Mouse (Mus musculus): ENCODE measurements at regions not wholly inside any gene's neighbourhood (a gene's known extent, or its start where the extent isn't known, plus 50 kb on each side); places are given as distances from the start of the nearest gene placed in this dataset.
A peak's percentile ranks its signal among the peaks of the same experiment; 100 is the strongest.
"Not testable (repeated sequence)": the region's sequence is repeated elsewhere in the genome, so short reads cannot be mapped to it uniquely, and the experiment has no call there.

DNA sequence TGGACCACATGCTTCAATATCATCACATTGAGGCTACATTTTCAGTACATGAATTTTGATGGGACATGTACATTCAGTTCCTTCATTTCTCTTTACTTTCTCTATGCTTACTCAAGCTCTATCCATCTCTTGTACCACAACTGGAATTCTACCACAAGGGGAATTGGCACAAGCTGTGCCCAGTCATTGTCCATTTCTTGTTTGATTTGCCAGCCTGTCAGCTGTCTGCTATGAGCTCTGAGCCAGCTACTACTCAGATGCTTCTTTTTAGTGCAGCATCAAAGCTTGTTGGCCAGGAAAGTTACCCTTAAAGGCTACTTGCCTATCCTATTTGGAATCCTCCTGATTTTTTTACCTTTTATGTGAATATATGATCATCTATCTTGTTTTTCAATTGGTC lies 410.9 kb upstream of the Agtr1b start:
- H3K27ac ChIP-seq: no peak overlapping the region
- H3K36me3 ChIP-seq (replicated peaks): no peaks in the 10 kb centered on the region
- no peaks in the 10 kb centered on the region for H3K9me3 ChIP-seq
- no peak overlapping the region for H3K4me3 ChIP-seq
- H3K27me3 ChIP-seq (replicated peaks): no peaks in the 10 kb centered on the region
- peaks cover 6% of the 10 kb centered on the region; the same call in 1 of the 2 replicates for H3K4me1 ChIP-seq
- H3K4me2 ChIP-seq: no peak overlapping the region
- no peak for ATAC-seq (replicated peaks)
- no peak overlapping the region for H3K9ac ChIP-seq

DNA sequence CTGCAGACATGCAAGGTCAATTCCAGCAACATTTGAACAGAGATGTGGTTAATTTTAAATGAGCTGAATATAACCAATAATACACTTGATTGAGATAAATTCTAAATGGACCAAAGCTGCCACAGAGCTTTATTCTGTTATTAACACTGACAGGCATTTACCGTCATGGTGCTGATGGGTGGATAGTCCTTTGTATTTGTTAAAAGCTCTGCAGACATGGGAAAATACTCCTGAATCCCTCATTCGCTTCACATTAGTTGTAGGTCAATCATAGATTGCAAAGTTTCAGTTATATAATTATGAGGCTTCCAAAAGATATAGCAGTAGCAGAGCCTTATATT lies 410.0 kb upstream of the Agtr1b start:
- Histone ChIP-seq H3K9me3 (no peaks in the 10 kb centered on the region), H3K9ac (no peak overlapping the region), H3K4me2 (no peak overlapping the region), H3K36me3 (replicated peaks) (no peaks in the 10 kb centered on the region), H3K27me3 (replicated peaks) (no peaks in the 10 kb centered on the region), H3K4me1 (peaks cover 6% of the 10 kb centered on the region; the same call in 1 of the 2 replicates), H3K4me3 (no peak overlapping the region), H3K27ac (no peak overlapping the region)
- 26% methylated on average over 2 of the region's 2 CpGs for WGBS
- ATAC-seq (replicated peaks): peak; percentile 73; the same call in 1 of the 2 replicates

DNA sequence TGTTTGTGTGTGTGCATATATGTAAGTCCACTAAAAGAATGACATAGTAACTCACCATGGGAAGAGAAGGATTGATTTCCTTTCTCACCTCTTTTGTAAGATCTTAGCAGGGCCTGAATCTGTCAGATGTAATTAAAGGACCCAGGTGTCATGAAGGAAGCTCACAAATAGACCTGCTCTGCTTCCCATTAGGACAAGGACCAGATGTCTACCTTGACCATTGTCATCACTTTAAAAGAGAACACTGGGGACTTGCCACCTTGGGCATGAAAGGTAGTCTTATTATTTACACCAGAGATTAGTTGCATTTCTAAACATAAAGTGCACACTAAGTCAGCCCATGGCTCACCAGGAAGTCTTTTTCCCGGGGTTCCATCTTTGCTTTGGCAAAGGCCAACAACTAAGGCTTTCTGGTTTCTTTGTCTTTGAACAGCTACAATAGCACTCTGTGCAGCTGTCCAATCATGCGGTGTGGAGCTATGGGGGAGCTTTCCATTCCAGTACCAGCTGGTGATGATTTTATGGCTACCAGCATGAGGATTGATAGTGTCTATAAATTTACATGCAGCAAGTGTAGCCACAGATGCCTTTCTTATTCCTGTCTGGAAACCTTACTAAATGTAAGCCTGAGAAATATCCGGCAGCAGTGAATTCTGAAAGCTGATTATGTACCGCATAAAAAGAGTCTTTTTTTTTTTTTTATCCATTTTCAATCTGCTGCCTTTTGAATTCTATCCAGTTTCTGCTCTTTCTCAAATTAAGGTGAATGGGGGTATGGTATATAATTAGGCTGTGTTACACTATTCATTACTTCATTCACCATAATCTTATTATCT lies 409.4 kb upstream of the Agtr1b start:
- Histone ChIP-seq H3K36me3 (replicated peaks) (no peaks in the 10 kb centered on the region), H3K9ac (no peak overlapping the region), H3K4me1 (peaks cover 6% of the 10 kb centered on the region; the same call in 1 of the 2 replicates), H3K4me3 (no peak overlapping the region), H3K27ac (peak overlapping the region; percentile 68), H3K4me2 (no peak overlapping the region), H3K27me3 (replicated peaks) (no peaks in the 10 kb centered on the region), H3K9me3 (no peaks in the 10 kb centered on the region)
- peak; percentile 91 for ATAC-seq (replicated peaks)
- 15% methylated on average over 4 of the region's 4 CpGs for WGBS

DNA sequence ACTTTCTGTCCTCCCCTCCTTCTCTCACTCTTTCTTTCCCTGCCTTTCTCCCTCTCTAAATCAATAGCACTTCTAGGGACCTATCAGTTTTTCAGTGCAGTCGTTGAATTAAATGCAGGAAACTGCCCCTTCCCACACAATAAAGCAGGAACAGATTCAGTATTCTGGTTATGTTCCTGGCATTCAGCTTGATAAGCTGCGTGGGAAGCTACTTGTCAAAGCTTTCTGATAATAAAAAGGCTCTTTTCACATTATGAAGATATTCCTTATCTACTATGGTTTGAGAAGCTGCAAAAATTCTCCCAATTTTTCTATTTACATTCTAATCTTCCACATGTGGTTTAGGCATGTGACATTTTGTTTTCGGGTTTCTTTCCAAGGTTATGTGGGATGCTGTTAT lies 367.3 kb upstream of the Agtr1b start:
- no peak overlapping the region for H3K4me3 ChIP-seq
- H3K27me3 ChIP-seq (replicated peaks): no peaks in the 10 kb centered on the region
- H3K36me3 ChIP-seq (replicated peaks): no peaks in the 10 kb centered on the region
- H3K4me2 ChIP-seq: no peak overlapping the region
- 61% methylated on average over 3 of the region's 3 CpGs for WGBS
- H3K4me1 ChIP-seq: no peaks in the 10 kb centered on the region
- no peak overlapping the region for H3K27ac ChIP-seq
- no peak overlapping the region for H3K9ac ChIP-seq
- no peaks in the 10 kb centered on the region for H3K9me3 ChIP-seq
- no peak for ATAC-seq (replicated peaks)

DNA sequence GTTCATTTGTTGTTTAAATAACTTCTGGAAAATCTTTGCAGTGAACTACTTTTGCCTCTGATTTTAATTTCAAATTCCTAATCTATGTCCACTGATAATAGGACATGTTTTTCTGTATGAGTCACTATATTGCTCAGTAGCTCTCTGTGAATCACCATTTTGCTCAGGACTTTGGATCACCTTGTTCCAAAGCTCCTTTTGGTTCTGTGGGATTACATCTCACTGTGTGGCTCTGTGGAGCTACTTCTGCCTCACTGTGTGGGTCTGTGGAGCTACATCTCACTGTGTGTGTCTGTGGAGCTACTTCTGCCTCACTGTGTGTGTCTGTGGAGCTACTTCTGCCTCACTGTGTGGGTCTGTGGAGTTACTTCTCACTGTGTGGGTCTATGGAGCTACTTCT lies 365.0 kb upstream of the Agtr1b start:
- no peak overlapping the region for H3K4me2 ChIP-seq
- no peaks in the 10 kb centered on the region for H3K27me3 ChIP-seq (replicated peaks)
- H3K9ac ChIP-seq: no peak overlapping the region
- no peak for ATAC-seq (replicated peaks)
- no peaks in the 10 kb centered on the region for H3K9me3 ChIP-seq
- H3K4me1 ChIP-seq: no peaks in the 10 kb centered on the region
- H3K4me3 ChIP-seq: no peak overlapping the region
- no peak overlapping the region for H3K27ac ChIP-seq
- no peaks in the 10 kb centered on the region for H3K36me3 ChIP-seq (replicated peaks)

DNA sequence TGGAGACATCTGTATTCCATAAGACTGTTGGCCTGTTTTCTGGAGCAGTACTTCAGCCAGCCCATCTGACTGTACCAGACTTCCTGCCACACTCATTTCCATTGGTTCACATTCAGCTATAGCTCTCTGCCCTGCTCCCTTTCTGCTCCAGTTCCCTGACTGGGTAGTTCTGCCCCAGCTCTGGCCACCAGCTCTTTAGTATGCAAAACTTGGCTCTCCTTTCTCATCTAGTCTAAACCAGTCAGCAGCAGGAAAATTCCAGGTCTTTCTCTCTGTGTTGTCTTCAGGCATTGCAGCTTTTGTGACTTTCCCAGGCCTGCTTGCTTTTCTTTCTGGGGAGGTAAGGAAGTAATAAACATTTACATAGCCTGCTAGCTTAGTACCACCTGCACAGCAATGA lies 363.5 kb upstream of the Agtr1b start:
- Histone ChIP-seq H3K27me3 (replicated peaks) (no peaks in the 10 kb centered on the region), H3K4me3 (no peak overlapping the region), H3K9ac (no peak overlapping the region), H3K36me3 (replicated peaks) (no peaks in the 10 kb centered on the region), H3K27ac (no peak overlapping the region), H3K9me3 (no peaks in the 10 kb centered on the region), H3K4me2 (no peak overlapping the region), H3K4me1 (no peaks in the 10 kb centered on the region)
- 0 out of 2 replicates have a peak, but pooled peaks have one; percentile 27 for ATAC-seq (replicated peaks)

DNA sequence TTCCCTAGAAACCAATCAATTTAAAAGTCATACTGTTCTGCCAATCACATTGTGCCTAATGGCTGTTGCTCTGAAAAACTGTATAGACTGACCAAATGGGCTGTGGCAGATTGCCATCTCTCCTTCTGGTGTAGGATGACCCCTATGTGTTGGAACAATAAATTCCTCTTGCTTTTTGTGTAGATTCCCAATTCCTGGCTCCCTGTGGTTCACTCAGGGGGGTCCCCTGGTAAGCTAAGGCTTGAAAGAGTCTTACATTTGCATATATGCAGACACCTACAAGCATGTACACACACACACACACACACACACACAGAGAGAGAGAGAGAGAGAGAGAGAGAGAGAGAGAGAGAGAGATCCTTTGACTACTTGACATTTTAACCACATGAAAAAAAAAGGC lies 362.8 kb upstream of the Agtr1b start:
- not testable (repeated sequence) for H3K4me1 ChIP-seq; H3K4me2 ChIP-seq; ATAC-seq (replicated peaks); H3K36me3 ChIP-seq (replicated peaks); H3K4me3 ChIP-seq; H3K9ac ChIP-seq; H3K9me3 ChIP-seq; H3K27me3 ChIP-seq (replicated peaks); H3K27ac ChIP-seq

DNA sequence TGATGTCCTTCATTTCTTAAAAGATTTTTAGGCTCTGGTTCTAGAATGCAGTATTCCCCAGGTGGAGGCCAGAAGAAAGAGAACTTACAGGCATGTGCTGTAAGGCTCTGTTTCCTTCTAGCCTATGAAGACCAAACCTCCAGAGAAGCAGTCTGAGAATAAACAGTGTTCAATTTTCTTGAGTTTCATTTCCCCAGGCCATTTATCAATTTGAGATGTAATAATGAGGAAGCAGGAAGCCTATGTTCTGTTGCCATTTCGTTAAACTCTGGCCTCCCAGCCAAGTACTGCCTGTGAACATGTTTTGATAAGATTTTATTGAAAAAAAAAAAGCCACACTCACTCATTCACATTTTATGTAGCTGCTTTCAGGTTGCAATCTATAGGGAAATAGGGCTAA lies 347.7 kb upstream of the Agtr1b start:
- Histone ChIP-seq H3K4me3 (no peak overlapping the region), H3K4me1 (no peaks in the 10 kb centered on the region), H3K27ac (no peak overlapping the region), H3K4me2 (no peak overlapping the region), H3K9me3 (no peaks in the 10 kb centered on the region), H3K9ac (no peak overlapping the region), H3K27me3 (replicated peaks) (no peaks in the 10 kb centered on the region), H3K36me3 (replicated peaks) (no peaks in the 10 kb centered on the region)
- no peak for ATAC-seq (replicated peaks)
- 58% methylated on average over 1 of the region's 1 CpGs for WGBS

DNA sequence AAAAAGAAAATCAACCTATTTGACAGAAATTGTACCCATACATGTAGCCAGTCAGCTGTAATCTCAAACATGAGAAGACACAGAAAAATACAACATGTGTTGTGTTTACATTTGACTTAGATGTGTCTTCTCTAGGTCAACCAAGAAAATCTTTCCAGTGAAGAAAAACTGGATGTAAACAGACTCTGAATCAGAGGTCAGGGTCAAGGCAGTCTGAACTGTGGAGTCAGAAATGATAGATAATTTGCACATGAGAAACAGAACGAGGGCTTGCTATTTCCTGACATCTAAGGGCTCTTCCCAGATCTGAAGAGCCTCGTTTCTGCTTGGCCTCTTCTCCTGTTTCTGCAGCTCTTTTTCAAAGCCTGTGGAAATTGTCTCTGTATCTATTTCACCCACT lies 342.7 kb upstream of the Agtr1b start:
- WGBS: 59% methylated on average over 2 of the region's 2 CpGs

DNA sequence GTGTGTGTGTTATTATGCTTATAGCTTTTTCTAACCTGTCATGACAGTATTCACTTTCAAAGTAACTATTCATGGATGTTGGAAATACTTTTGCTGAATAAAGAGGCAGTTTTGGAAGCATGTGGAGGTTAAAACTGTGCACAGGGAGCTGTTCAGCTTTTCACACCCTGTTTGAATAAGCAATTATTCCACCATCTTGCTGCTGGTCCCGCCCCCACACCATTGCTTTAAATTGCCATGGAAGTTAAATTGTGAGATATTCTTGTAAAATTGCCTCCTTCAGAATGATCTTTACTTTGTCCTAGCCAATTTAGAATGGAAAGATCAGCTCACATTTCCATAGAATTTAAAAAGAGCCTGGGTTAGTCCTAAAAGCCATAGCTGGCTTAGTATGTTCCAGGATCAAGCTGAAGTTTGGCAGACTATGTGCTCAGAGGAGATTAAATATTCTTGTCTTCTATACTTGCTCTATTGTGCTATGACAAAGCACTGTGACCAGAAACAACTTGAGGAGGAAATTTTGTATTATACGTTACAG lies 328.4 kb upstream of the Agtr1b start:
- ATAC-seq (replicated peaks): no peak
- Histone ChIP-seq H3K4me3 (no peak overlapping the region), H3K9me3 (no peaks in the 10 kb centered on the region), H3K36me3 (replicated peaks) (no peaks in the 10 kb centered on the region), H3K9ac (no peak overlapping the region), H3K4me1 (no peaks in the 10 kb centered on the region), H3K27me3 (replicated peaks) (no peaks in the 10 kb centered on the region), H3K4me2 (no peak overlapping the region), H3K27ac (no peak overlapping the region)
- 86% methylated on average over 2 of the region's 2 CpGs for WGBS

More for the DNA sequence above, 342.7 kb upstream of the Agtr1b start:
- H3K27ac ChIP-seq: no peak overlapping the region
- H3K4me2 ChIP-seq: no peak overlapping the region
- no peaks in the 10 kb centered on the region for H3K27me3 ChIP-seq (replicated peaks)
- no peaks in the 10 kb centered on the region for H3K9me3 ChIP-seq
- H3K36me3 ChIP-seq (replicated peaks): no peaks in the 10 kb centered on the region
- H3K4me3 ChIP-seq: no peak overlapping the region
- H3K4me1 ChIP-seq: no peaks in the 10 kb centered on the region
- ATAC-seq (replicated peaks): no peak
- H3K9ac ChIP-seq: no peak overlapping the region

DNA sequence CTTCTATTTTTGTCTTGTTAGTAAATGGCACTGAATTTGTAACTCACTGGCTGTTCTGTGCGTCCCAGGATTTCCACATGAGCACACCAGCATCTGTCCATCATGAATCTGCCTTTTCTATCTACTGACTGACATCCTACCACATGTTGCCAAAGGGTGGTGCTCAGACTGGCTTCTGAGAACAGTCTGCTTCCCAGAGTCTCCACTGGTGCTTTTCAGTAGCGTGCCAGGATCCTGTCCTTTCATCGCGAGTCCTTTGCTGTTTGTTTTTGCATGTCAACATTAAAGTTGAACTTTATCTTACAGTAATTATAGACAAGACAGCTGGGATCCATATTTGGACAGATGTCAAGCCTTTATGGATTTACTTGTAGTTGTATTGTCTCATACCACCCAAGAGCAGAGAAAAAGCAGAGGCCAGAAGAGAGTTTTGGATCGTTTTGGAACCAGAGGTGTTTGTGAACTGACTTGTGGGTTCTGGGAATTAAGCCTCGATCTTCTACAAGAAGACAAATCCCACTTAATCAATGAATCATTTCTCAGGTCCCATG lies 314.0 kb upstream of the Agtr1b start:
- H3K4me1 ChIP-seq: no peaks in the 10 kb centered on the region

DNA sequence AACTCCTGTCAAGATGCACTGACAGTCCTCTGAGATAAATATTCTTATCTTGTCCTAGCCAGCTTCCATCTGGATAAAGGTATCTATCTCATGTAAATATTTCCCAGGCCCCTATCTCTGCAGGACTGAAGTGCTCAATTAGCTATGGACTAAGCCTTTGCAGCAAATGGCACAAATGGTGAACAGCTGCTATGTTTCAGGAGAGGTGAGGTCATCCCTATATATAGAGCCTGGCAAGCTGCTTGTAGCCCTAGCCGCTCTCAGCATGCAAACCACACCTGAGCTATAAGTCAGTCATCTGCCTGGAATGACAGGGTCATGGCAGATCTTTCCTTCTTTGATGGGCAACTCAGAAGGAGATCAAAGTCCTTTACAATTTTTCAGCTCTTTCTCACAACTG lies 294.9 kb upstream of the Agtr1b start:
- Histone ChIP-seq H3K4me3 (no peak overlapping the region), H3K27ac (no peak overlapping the region), H3K4me2 (no peak overlapping the region), H3K27me3 (replicated peaks) (no peaks in the 10 kb centered on the region), H3K9ac (no peak overlapping the region), H3K36me3 (replicated peaks) (no peaks in the 10 kb centered on the region), H3K9me3 (no peaks in the 10 kb centered on the region), H3K4me1 (0 out of 2 replicates have a peak, but pooled peaks cover 6% of the 10 kb centered on the region)
- WGBS: 40% methylated on average over 1 of the region's 1 CpGs
- ATAC-seq (replicated peaks): peak; percentile 85

More for the DNA sequence above, 314.0 kb upstream of the Agtr1b start:
- no peaks in the 10 kb centered on the region for H3K27me3 ChIP-seq (replicated peaks)
- ATAC-seq (replicated peaks): no peak
- H3K9me3 ChIP-seq: no peaks in the 10 kb centered on the region
- no peak overlapping the region for H3K4me2 ChIP-seq
- 88% methylated on average over 6 of the region's 6 CpGs for WGBS
- H3K36me3 ChIP-seq (replicated peaks): no peaks in the 10 kb centered on the region
- no peak overlapping the region for H3K27ac ChIP-seq
- no peak overlapping the region for H3K9ac ChIP-seq
- H3K4me3 ChIP-seq: no peak overlapping the region

DNA sequence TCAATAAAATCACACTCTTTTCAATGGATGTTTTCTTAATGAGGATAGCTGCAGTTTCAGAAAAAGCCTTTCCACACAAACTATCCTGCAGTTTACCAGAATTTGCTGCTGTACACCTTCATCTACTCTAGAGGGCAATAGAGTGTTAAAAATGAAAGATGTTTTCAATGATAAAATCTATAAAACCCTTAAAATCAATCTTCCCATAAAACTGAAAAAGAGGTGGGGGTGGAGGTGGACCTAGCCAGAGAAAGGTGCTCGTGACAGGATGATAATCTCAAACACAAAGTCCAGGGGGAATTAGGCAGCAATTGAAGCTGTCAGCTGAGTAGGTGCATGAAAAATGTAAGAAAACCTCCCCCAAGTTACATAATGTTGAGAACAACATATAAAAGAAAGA lies 288.4 kb upstream of the Agtr1b start:
- H3K27me3 ChIP-seq (replicated peaks): no peaks in the 10 kb centered on the region
- H3K9me3 ChIP-seq: no peaks in the 10 kb centered on the region
- no peak overlapping the region for H3K4me3 ChIP-seq
- no peak overlapping the region for H3K9ac ChIP-seq
- H3K27ac ChIP-seq: no peak overlapping the region
- ATAC-seq (replicated peaks): no peak; the same call in 1 of the 2 replicates
- 8% methylated on average over 1 of the region's 1 CpGs for WGBS
- peaks cover 6% of the 10 kb centered on the region for H3K4me1 ChIP-seq
- no peaks in the 10 kb centered on the region for H3K36me3 ChIP-seq (replicated peaks)
- H3K4me2 ChIP-seq: no peak overlapping the region
